Mouse (Mus musculus): ENCODE results near the gene Adat2. TPM values are rescaled to one million over a fixed set of nuclear protein-coding genes. Genes with fewer than 3 reads are reported as not detected.

Gene Adat2
- total RNA-seq (2021) = 1 to 10 TPM; 2.7 to 2.9 TPM

DNA sequence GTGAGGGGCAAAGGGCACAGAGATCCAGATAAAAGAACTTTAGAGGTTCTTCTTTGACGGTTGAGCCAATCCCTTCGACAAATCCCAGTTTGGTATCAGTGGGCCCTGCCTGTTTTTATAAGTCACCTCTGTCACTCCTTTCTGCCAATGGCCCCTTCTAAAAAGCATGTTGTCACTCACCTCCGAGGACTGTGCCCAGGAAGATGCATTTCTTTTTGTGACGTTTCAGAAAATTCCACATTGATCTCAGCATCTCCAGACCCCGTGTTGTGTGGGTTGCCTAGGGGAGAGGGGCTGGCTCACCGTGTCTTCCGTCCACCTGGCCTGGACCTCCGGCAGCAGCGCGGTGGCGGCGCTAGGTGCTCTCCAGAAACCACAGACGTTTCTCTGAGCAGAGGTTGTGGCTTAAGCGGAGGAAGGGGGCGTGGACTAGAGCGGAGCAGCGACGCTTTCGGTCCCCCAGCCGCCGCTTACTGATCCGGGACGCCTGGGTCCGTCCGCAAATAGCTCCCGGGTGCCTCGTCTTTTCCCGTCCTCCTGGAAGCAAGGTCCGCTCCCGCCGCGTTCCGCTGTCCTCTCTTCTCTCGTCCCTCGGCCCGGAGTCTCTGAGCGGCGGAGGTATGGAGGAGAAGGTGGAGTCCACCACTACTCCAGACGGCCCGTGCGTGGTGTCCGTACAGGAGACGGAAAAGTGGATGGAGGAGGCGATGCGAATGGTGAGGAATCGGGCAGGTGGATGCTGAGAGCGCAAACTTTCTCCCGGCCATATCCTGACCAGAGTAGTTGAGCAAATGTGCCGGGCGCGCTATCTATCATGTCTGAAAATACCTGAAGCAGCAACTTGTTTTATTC is at the start of gene Adat2, which contains the start of gene Pex3:
Gene Adat2 (plus strand): TSS at position 249 of the 852 bp plus-strand sequence.
Gene Pex3 (minus strand): TSS at position 497 of the 852 bp plus-strand sequence.
- DNase-seq = peak; percentile 91 to 92
- intact Hi-C loops (cut with DNase I) = no loop called here

DNA sequence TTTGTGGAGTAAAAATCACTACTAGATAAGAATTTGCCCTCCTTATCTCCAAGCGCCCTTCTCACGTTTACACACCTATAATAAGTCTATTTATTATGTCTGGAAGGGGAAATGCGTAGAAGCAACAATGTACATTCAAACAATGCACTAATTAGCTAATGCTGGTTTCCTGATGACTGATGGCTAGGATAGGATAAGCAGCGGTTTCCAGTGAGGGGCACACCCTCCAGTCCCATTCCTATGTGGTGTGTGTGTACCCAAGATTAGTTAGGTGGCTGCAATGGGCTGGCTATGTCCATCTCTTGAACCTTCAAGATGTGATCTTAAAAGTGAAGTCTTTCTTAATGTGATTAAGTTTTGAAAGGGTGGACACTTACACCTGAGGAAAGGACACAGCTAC is 30.8 kb upstream of the Adat2 start:
- DNase-seq = no peak
- intact Hi-C loops (cut with DNase I) = no loop called here

DNA sequence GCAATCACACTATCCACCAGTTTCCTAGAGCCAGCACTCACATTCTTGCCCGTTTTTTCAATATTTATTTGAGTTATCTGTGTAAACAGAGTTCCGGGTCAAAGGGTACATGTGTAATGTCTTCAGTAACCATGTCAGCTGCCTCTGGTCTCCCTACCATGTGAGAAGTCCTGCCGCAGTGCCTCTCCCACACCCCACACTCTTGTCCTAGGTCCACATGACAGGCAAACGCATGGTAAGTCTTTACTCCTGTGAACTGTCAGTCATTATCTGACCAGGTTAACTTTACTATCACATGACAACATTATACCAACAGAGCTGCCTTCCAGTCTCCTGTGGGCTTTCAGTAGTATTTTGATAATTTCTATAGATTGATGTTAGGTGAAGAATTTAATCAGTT is 24.5 kb upstream of the Adat2 start:
- intact Hi-C loops (cut with DNase I) = no loop called here
- DNase-seq = no peak

DNA sequence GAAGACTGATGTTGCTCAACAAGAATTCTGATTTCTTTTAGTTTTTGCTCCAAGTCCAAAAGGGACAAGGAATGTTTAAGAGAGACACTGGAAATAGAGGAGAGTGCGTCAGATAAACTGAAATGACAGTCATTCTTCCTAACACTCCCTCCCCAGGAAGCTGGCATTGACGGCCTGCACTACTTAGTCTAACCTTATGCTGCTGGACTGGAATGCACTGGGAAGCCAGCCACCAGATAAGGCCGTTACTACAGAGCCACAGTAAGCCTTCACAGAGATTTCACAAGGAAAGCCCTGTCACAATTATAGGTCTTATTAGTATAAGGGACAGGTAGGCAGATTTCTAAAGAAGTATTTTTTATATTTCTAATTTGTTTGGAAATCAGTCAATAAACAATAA is 17.9 kb upstream of the Adat2 start:
- DNase-seq = peak; percentile 20 to 36
- intact Hi-C loops (cut with DNase I) = loop anchor here (10.0 kb wide), 1 partner anchor 450 kb away; no protein-coding TSS in a partner anchor

DNA sequence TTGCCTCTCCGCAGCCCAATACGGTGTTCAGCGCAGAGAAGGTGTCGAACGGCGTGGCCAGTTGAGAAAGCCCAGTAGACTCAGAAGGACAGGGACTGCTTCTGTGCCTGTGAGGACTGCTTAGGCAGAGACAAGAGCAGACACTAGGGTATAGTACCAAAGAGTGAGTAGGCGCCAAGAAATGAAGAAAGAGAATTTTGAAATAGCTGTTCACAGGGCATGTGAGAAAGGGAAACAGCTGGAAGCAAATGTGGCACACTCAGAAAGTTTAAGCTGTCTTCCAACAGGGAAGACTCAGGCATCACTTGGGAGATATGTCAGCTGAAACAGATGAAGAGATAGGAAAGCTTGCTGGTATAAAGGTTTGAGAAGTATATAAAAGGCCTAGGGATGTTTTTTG is 16.0 kb upstream of the Adat2 start:
- intact Hi-C loops (cut with DNase I) = loop anchor here (10.0 kb wide), 1 partner anchor 452 kb away; no protein-coding TSS in a partner anchor
- DNase-seq = no peak

DNA sequence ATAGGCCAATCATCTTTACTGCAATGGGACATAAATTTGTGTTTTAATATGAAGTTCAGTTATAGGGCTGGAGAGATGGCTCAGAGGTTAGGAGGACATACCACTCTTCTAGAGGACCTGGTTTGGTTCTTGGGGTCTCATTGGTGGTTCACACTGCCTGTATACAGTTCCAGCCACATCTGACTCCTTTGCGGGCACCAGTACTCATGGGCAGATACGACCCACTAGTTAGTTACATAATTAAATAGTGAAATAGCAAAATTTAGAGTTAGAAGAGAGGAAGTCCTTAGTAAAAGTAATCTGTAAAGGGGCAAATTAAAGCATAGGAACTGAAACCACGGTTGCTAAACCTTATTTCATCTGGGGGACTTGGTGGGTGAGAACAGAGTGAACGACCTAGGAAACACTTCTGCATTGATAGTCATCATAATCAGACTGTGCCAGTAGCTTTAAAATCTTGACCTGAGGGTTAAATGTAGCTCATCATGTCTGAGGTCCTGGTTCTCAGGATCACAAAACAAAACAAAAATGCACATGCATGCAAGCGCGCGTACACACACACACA is 12.8 kb upstream of the Adat2 start:
- DNase-seq = no peak
- intact Hi-C loops (cut with DNase I) = loop anchor here (10.0 kb wide), 1 partner anchor 455 kb away; no protein-coding TSS in a partner anchor

DNA sequence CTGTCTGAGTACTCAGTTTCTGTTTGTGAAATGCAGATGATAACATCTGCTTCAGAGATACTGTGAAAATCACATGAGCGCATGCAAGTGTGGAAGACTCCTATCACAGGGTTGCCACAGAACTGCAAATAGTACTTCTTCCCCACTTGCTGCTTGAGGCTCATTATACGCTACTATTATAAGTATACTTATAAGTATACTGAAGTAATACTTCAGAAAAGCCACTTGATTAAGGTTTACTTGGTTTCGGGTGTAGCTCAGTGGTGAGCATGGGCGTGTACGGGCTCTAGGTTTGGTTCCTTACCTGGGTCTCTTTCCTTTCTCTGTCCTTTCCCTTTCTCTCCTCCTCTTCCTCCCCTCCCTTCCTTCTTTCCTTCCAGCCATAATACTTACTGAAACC is 11.0 kb upstream of the Adat2 start:
- intact Hi-C loops (cut with DNase I) = no loop called here
- DNase-seq = no peak

DNA sequence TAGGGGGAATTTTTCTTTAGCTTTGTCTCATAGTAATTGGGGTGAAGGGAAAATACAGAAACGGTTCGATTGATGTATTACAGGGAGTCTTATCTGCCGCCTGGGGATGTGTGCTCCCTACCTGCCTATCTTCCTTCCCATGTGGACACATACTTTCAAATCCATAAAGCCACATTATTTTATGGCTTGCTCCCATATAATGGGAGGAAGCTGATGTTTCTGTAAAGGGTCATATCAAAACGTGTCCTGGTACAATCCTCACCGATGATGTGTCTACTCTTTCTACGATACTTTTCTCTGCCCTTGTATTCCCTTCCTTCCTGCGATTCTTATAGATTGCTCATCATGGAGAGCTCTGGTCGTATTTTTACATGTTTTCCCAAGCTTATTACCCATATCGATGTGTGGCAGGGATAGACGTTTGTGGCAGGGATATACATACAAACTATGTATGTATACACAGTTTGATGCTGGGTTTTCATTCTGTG is 848 bp downstream of the Adat2 start:
- DNase-seq = no peak
- intact Hi-C loops (cut with DNase I) = no loop called here

DNA sequence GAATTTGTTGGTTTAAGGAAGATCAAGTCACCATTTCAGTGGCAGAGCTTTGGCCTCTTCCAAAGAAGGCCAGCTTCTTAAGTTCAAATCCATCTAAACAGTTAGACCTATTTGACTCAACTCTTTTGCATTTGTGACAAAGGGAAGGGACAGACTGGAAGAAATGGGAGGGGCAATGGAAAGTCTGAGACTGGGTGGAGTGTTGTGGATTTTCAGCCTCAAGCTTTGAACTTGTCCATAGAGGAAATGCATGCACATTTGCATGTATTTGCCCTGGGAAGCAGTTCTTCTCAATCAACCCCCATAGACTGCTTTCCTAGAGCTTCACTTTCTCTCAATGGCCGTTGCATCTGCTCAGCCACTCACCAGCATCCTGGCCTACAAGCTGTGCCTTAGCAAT is 1.6 kb downstream of the Adat2 start:
- intact Hi-C loops (cut with DNase I) = no loop called here
- no peak for DNase-seq

DNA sequence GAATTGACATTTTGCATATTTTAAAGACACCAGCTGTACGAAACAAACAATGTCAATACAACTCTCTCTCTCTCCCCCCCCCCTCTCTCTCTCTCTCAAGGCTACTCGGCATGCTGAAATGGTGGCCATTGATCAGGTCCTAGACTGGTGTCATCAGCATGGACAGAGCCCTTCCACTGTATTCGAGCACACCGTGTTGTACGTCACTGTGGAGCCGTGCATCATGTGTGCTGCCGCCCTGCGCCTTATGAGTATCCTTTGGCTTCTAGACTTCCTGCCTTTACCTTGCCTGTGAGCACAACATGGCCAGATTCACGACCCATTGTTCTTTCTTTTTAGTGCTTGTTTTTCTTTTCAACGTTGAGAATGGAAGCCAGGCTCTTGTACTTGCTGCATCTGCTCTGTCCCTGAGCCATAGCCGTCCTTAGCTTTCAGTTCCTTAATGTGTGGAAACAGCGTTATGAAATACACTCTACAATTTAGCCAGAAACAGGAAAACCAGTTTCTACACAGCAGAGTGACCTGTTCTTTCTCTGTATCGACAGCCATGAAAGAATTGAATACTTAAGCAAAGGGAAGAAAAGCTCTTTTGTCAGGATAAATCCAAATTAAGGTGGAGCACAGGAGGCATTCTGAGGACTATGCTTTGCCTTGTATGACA is 7.5 kb downstream of the Adat2 start:
- no peak for DNase-seq
- intact Hi-C loops (cut with DNase I) = loop anchor here (5.0 kb wide), 1 partner anchor 307 kb away; the partner anchor contains the start of gene Aig1

DNA sequence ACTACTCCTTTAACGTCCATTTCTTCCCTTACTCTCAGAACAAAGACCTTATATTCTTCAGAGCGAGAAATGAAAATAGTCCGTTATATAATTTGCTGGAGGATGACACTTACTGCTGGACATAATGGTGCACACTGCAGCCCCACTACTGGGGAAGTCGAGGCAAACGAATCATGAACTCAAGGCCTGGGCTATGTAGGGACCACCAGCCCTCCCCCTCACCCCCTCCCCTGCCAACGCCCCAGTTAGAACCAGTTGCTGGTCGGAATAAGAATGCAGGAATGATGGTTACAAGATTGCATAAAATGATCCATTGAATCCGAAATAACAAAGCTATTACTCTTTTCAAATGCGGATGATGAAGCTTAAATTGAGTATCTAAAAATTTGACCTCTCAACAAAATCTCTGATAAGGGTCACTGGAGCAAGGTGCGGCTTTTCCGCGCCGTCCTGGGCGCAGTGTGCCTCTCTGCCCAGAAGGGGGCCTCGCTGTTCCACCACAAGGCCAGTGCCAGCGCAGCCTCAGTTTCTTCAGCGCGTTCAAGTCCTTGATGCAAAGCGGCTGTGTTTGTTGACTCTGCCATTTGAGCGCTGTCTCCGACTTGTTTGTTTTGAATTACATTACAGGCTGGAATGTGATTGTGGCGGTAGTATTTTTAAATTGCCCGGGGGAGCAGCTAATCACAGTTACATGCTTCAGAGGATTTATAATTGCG is 11.8 kb downstream of the Adat2 start:
- intact Hi-C loops (cut with DNase I) = loop anchor here (1.0 to 5.0 kb wide), 6 partner anchors 303 to 826 kb away; partner anchors contain the start of genes Aig1 and Hivep2

DNA sequence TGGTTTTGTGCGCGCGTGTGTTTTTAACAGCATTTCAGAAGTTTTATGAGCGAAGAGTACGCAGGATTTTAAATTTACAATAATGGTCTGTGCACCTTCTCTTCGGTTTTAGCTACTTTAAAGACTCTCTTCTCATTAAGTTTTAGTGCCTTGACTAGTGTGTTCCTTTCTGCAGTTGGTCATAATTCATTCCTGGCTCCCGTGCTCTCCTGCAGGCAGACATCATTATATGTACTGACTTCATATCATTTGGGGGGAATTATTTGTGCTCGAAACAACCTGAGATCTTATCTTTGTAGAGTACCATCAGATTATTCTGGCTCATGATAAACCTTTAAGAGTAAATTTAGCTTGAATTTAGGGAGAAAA is 12.4 kb downstream of the Adat2 start:
- intact Hi-C loops (cut with DNase I) = loop anchor here (2.0 to 5.0 kb wide), 4 partner anchors 402 to 826 kb away; partner anchors contain the start of gene Hivep2
- no peak for DNase-seq

More for the DNA sequence above, 11.8 kb downstream of the Adat2 start:
- DNase-seq = peak; percentile 69 to 78

DNA sequence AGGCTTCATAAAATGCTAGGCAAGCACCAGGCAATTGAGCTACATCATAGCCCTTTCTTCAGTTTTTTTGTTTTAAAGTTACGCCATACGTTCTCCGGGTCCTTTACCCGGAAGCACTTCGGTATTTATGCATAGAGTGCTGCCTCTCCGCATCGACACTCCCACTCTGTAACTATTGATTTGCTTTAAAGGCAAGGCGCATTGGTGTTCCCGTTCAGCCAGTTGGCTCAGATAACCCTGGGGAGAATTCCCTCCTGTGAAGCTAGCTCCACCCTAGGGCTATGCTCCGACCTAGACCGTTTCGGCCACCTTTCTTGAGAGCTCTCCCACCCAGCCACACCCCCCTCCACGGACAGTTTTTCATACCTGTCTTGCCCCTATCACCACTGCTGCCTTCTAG is 13.7 kb downstream of the Adat2 start:
- intact Hi-C loops (cut with DNase I) = loop anchor here (5.0 kb wide), 1 partner anchor 521 kb away; no protein-coding TSS in a partner anchor
- DNase-seq = no peak

DNA sequence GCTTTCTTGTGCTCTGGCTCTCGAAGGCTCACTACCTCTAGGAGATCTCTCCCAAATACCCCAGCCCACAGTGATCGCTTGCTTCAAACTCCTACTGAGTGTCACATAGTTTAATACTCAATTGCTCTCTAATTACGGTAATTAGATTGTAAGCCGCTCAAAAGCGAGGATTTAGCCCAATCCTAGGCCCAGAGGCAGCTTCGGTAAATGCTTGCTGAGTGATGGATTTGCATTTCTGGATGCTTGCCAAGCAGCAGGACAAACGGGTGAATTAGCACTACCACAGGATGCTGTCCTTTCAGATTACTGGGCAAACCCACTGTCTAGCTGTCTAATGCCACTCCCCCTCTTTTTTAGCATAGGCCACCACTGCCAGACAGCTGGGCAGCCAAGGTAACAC is 17.1 kb downstream of the Adat2 start:
- DNase-seq = no peak
- intact Hi-C loops (cut with DNase I) = loop anchor here (5.0 kb wide), 1 partner anchor 517 kb away; no protein-coding TSS in a partner anchor

DNA sequence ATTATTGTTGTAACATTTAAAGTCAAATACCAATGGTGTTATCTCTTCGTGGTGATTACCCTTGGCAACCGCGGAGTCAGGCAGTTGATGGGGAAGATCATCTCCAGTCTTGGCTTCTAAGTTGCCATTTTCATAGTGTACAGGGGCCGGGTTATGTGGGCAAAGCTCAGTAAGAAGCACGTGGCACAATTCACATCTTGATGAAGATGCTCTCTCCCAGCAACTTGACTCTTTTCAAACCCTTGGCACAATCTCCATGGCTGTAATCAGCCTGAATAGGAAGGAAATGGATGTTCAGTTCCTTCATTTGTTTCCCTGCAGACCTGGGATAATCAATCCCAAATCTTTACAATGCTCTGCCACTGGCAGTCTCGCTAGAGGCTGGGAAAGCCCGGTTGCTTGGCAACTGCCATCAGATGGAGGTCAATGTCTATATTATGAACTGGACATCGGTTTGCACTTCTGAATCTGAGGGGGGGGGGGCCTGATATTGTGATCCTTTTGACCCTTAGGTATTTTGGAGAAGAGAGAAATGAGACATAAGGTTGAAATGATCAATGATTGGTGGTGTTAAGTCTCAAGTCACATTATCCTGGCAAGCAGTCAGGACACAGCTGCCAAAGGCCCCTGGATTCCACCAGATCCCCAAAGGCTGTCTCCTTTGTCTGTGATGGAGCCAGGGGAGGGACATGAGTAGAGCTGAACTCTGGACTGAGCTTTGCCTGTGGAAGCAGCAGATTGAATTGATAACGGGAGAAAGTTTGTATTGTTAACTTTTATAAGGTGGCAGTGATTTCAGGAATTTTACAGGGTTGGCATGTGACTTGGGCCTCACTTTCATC is 18.2 kb downstream of the Adat2 start:
- no peak for DNase-seq
- intact Hi-C loops (cut with DNase I) = no loop called here

DNA sequence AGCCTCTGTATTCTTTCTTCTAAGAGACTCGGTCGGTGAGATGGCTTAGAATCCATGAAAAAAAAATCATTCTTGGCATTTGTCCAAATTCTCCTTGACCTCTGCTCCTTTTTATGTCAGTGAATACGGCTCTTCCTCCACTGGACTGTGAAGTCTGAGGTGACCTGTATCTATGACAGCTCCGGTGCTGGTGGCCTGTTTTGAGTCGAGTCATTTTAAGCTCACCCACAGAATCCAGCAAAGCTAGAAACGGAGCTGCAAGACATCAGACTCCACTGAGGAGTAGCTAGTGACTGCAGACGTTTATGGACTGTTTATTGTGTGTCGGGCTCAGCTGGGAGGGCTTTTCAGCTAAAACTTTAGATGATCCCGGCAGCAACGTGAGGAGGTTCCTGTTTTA is 19.3 kb downstream of the Adat2 start:
- no peak for DNase-seq
- intact Hi-C loops (cut with DNase I) = no loop called here

DNA sequence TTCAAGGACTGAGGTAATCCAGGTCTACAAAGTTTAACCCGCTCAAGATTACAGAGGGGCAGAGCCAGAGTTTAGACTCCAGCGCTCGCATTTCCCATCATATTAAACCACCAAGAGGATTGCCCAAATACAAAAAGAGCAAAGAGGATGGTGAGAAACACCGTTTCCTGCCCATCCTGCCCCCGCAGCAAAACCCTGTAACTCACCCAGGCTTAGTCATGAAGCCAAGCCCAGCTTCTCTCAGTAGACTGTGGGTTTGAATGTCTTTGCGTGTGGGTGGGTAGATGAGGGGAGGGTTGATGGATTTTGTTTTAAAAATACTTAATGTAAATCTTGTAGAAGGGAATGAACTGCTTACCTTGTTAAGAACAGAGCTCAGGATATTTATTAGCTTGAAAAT is 19.7 kb downstream of the Adat2 start:
- intact Hi-C loops (cut with DNase I) = no loop called here
- no peak for DNase-seq

DNA sequence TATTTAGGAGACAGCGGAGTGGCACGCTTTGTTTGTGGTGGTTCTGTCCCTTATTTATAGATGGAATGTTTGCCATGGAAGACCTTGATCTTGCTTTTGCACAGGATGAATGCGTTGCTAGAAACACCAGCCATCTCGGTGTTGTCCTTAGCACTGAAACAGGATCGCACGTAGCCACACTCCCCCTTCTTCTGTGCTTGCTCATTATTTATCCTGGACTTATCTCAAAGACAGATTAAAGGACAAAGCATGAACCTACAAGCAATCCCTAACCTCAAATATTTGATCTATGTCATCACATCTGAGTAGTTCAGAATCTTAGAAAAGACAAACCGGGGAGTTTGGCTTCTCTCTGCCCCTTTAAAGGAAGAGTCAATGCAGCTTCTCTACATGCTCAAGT is 24.4 kb downstream of the Adat2 start:
- intact Hi-C loops (cut with DNase I) = no loop called here
- no peak for DNase-seq

DNA sequence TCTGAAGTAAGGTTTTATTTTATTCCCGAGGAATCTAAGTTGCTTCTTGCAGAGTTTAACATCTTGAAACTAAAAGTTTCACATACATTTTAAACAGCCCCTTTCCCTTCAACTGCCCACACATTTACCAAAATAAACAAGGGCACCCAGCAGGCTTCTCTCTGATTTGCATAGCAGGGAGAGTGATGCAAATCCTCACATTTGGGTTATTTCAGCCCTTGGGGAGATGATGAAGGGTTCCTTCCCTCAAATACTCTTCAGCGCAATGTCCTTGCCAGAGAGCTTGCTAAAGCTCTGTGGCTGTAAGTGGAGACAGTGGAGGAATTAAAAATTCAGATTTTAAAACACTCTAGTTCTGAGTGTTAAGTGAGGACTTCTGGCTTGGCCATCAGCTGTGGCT is 35.2 kb downstream of the Adat2 start:
- DNase-seq = no peak
- intact Hi-C loops (cut with DNase I) = no loop called here
